Mouse (Mus musculus) limb, embryonic 11.5 days (tissue): ENCODE data around the gene Gm17026. TPM values are rescaled to one million over a fixed set of nuclear protein-coding genes. Genes with fewer than 3 reads are reported as not detected.
"Not testable (repeated sequence)": the region's sequence is repeated elsewhere in the genome, so short reads cannot be mapped to it uniquely, and the experiment has no call there.

Source experiments
- ATAC-seq: fragments of 200-750 bp; cut with Nextera tagmentation; 2 replicates; pipeline ENCODE4 v1.8.0; 2017; ENCODE audit warnings: low read depth; ENCODE audit not compliant: insufficient number of reproducible peaks, low FRiP score, low TSS enrichment
- DNase-seq: peaks from one replicate; pipeline ENCODE4 v3.0.0-alpha.2; 2015; ENCODE audit warnings: low spot score
- H3K27ac ChIP-seq: fragments of 300-500 bp; sonication (generic); replicated peaks from 2 replicates; pipeline ENCODE4 v1.5.1; 2014; ENCODE audit warnings: low read depth, mild to moderate bottlenecking, low read length
- H3K27me3 ChIP-seq: fragments of 300-500 bp; sonication (generic); 2 replicates; pipeline ENCODE4 v1.6.1; 2014; ENCODE audit warnings: mild to moderate bottlenecking, low read length, mixed read lengths; ENCODE audit not compliant: control insufficient read depth, insufficient read depth
- H3K36me3 ChIP-seq: fragments of 300-500 bp; sonication (generic); 2 replicates; pipeline ENCODE4 v1.6.1; 2014; ENCODE audit warnings: mild to moderate bottlenecking, low read length, moderate library complexity, mixed read lengths; ENCODE audit not compliant: control insufficient read depth, insufficient read depth
- H3K4me1 ChIP-seq: fragments of 300-500 bp; sonication (generic); 2 replicates; pipeline ENCODE4 v1.6.1; 2014; ENCODE audit warnings: low read length, mixed read lengths; ENCODE audit not compliant: control insufficient read depth, insufficient read depth
- H3K4me2 ChIP-seq: fragments of 300-500 bp; sonication (generic); 2 replicates; pipeline ENCODE4 v1.6.1; 2014; ENCODE audit warnings: low read depth, mild to moderate bottlenecking, moderate library complexity; ENCODE audit not compliant: severe bottlenecking
- H3K4me3 ChIP-seq: fragments of 300-500 bp; sonication (generic); 2 replicates; pipeline ENCODE4 v1.5.1; 2014; ENCODE audit warnings: low read depth, low read length
- H3K9ac ChIP-seq: fragments of 300-500 bp; sonication (generic); 2 replicates; pipeline ENCODE4 v1.6.1; 2014; ENCODE audit warnings: mild to moderate bottlenecking, low read length
- H3K9me3 ChIP-seq: fragments of 300-500 bp; sonication (generic); 2 replicates; pipeline ENCODE4 v1.6.1; 2016; ENCODE audit warnings: low read length; ENCODE audit not compliant: control insufficient read depth
- WGBS: fragments of 180-500 bp; shearing (Covaris S2); extraction: QIAGEN DNeasy Blood & Tissue Kit; methylation state at CpG from one replicate; pipeline ENCODE4 v1.1.7; 2014; 5-methylcytosine and 5-hydroxymethylcytosine counted together
- microRNA-seq: library from miRNA; unstranded; fragments of <30 nt; microRNA quantifications from one replicate; pipeline ENCODE4, GENCODE M21; 2016
- polyA plus RNA-seq: library from polyadenylated mRNA; unstranded; fragments of >200 nt; fragmentation: Nextera tagmentation; extraction: Ambion mirVana; gene quantifications from 2 replicates; pipeline ENCODE4 v1.2.1, GENCODE M21; 2014

Gene Gm17026
- not detected in 2 replicates for polyA plus RNA-seq

DNA sequence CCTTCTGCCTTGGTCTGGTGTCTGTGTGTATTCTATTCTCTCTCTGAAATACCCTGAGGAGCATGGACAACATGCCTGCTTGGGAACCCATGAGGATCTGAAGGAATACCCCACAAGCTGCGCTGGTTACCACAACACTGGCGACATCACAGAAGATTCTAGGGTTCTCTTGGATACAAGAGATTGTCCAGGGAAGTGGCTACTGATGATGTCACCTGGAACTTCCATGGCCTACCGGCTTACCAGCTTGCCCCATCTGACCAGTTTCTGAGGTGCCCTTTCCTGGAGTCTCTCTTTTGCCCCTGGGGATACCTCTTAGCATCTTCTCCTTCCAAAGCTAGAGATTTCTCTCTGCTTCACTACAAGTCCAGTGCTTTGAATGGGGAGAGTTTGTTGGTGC, at the start of gene Gm17026:
TSS of gene Gm17026 (minus strand) at position 101 of the 400 bp plus-strand sequence.
- not testable (repeated sequence) for H3K27ac ChIP-seq, H3K36me3 ChIP-seq, H3K4me2 ChIP-seq, DNase-seq, H3K27me3 ChIP-seq, H3K9ac ChIP-seq, H3K9me3 ChIP-seq, H3K4me3 ChIP-seq, H3K4me1 ChIP-seq, ATAC-seq
- no CpG with 5 or more reads among the region's 3 CpGs for WGBS

DNA sequence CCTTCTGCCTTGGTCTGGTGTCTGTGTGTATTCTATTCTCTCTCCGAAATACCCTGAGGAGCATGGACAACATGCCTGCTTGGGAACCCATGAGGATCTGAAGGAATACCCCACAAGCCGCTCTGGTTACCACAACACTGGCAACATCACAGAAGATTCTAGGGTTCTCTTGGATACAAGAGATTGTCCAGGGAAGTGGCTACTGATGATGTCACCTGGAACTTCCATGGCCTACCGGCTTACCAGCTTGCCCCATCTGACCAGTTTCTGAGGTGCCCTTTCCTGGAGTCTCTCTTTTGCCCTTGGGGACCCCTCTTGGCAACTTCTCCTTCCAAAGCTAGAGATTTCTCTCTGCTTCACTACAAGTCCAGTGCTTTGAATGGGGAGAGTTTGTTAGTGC, 37.4 kb upstream of the Gm17026 start, which contains the start of gene Gm9611:
TSS of gene Gm9611 (minus strand) at position 101 of the 400 bp plus-strand sequence.
- H3K4me1 ChIP-seq, H3K9ac ChIP-seq, H3K27ac ChIP-seq, H3K4me3 ChIP-seq, H3K9me3 ChIP-seq, H3K27me3 ChIP-seq, H3K36me3 ChIP-seq, DNase-seq, ATAC-seq, H3K4me2 ChIP-seq: not testable (repeated sequence)
- WGBS: no CpG with 5 or more reads among the region's 3 CpGs

DNA sequence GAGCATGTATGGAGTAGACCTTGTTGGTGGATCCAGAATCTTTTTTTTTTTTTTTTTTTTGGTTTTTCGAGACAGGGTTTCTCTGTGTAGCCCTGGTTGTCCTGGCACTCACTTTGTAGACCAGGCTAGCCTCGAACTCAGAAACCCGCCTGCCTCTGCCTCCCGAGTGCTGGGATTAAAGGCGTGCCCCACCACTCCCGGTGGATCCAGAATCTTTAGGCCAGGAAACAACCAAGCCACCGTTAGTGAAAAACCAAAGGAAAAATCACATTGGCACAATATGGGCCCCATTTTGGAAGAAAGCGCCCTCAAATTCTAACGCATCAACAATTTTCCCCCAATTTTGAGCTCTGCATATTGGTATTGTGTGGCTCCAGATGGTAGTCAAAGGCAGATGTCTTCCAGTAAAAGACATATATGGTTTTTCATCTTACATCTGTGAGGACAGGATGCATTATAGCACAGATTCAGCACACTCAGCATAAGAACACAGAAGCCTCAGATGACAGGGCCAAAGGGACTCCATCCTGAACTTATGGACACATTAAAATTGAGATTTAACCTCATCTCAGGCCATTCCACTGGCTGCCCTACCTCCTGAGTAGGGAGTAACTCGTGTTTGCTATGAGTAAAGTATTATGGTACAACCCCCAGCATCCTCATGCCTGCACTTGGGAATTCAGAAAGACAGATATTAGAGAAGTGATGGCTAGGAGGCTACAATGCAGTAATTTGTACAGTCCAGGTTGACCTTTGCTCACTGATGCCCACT, 42.9 kb downstream of the Gm17026 start:
- not testable (repeated sequence) for H3K9ac ChIP-seq, H3K36me3 ChIP-seq, H3K4me2 ChIP-seq, ATAC-seq, H3K9me3 ChIP-seq, H3K4me3 ChIP-seq, H3K4me1 ChIP-seq, DNase-seq, H3K27me3 ChIP-seq, H3K27ac ChIP-seq
- WGBS: 82% methylated on average over 8 of the region's 10 CpGs

Small RNA genes within 50 kb of the gene (microRNA-seq; reads per million reads assigned to microRNA genes)
- not detected for gene Gm25208
- not detected for gene Gm25892

Other genes starting within 250 kb of the Gm17026 start
- gene Gm7951, start 142.7 kb downstream of the Gm17026 start, polyA plus RNA-seq: not detected in 2 replicates
- gene Gm17027, start 97.4 kb downstream of the Gm17026 start, polyA plus RNA-seq: not detected in 2 replicates
- not detected in 2 replicates for gene Gm3573, start 69.3 kb downstream of the Gm17026 start, polyA plus RNA-seq
- gene Gm9611, start 37.3 kb upstream of the Gm17026 start, polyA plus RNA-seq: not detected in 2 replicates
- gene Gm7995, start 50.2 kb upstream of the Gm17026 start, polyA plus RNA-seq: not detected in 2 replicates
- gene Gm8005, start 179.6 kb upstream of the Gm17026 start, polyA plus RNA-seq: not detected in 2 replicates
- gene Gm8011, start 203.8 kb upstream of the Gm17026 start, polyA plus RNA-seq: not detected in 2 replicates
- not detected in 2 replicates for gene Gm8020, start 242.3 kb upstream of the Gm17026 start, polyA plus RNA-seq